Mouse (Mus musculus) heart, embryonic 15.5 days (tissue): Measurements from ENCODE around the gene Cldn12. TPM values are rescaled to one million over a fixed set of nuclear protein-coding genes. Genes with fewer than 3 reads are reported as not detected.
A peak's percentile ranks its signal among the peaks of the same experiment; 100 is the strongest.

Experiments
- ATAC-seq: fragments of 200-750 bp; cut with Nextera tagmentation; replicated peaks from 2 replicates; pipeline ENCODE4 v1.8.0; 2017; ENCODE audit warnings: low read depth, moderate TSS enrichment; ENCODE audit not compliant: insufficient number of reproducible peaks, insufficient read depth, low FRiP score
- H3K27ac ChIP-seq: fragments of 300-500 bp; sonication (generic); 2 replicates; pipeline ENCODE4 v1.5.1; 2015; ENCODE audit warnings: mild to moderate bottlenecking, inconsistent platforms
- H3K27me3 ChIP-seq: fragments of 300-500 bp; sonication (generic); 2 replicates; pipeline ENCODE4 v1.6.1; 2015; ENCODE audit warnings: inconsistent platforms
- H3K36me3 ChIP-seq: fragments of 300-500 bp; sonication (generic); 2 replicates; pipeline ENCODE4 v1.6.1; 2015; ENCODE audit warnings: mild to moderate bottlenecking, inconsistent platforms
- H3K4me1 ChIP-seq: fragments of 300-500 bp; sonication (generic); replicated peaks from 2 replicates; pipeline ENCODE4 v1.6.1; 2015; ENCODE audit warnings: inconsistent platforms
- H3K4me2 ChIP-seq: fragments of 300-500 bp; sonication (generic); 2 replicates; pipeline ENCODE4 v1.6.1; 2015; ENCODE audit warnings: inconsistent platforms, mild to moderate bottlenecking, moderate library complexity
- H3K4me3 ChIP-seq: fragments of 300-500 bp; sonication (generic); 2 replicates; pipeline ENCODE4 v1.5.1; 2015; ENCODE audit warnings: mild to moderate bottlenecking, inconsistent platforms
- H3K9ac ChIP-seq: fragments of 300-500 bp; sonication (generic); 2 replicates; pipeline ENCODE4 v1.6.1; 2015; ENCODE audit warnings: mild to moderate bottlenecking, inconsistent platforms
- H3K9me3 ChIP-seq: fragments of 300-500 bp; sonication (generic); replicated peaks from 2 replicates; pipeline ENCODE4 v1.6.1; 2016; ENCODE audit warnings: inconsistent platforms
- WGBS: fragments of 180-500 bp; shearing (Covaris S2); methylation state at CpG from one replicate; pipeline ENCODE4 v1.1.7; 2015; ENCODE audit warnings: mixed read lengths; 5-methylcytosine and 5-hydroxymethylcytosine counted together
- polyA plus RNA-seq: library from polyadenylated mRNA; unstranded; fragments of >200 nt; fragmentation: Nextera tagmentation; extraction: Ambion mirVana; gene quantifications from 2 replicates; pipeline ENCODE4 v1.2.1, GENCODE M21; 2015

Cldn12 gene
- polyA plus RNA-seq, 1 experiment from 2014 or later, result 9.9 TPM

GRCm38 (mm10) chr5:5515411-5515810, 653 bp upstream of the Cldn12 start:
- H3K4me2 ChIP-seq, result no peak overlapping the region
- peaks cover 12% of the 10 kb centered on the region for H3K4me1 ChIP-seq
- H3K27ac ChIP-seq, result no peak overlapping the region
- 75% methylated on average over 5 of the region's 5 CpGs for WGBS
- 0 out of 2 replicates have a peak, but pooled peaks cover 5% of the 10 kb centered on the region for H3K36me3 ChIP-seq
- no peaks in the 10 kb centered on the region for H3K9me3 ChIP-seq
- no peak overlapping the region for H3K4me3 ChIP-seq
- 0 out of 2 replicates have a peak, but pooled peaks cover 3% of the 10 kb centered on the region for H3K27me3 ChIP-seq
- H3K9ac ChIP-seq, result no peak overlapping the region
- no peak for ATAC-seq

GRCm38 (mm10) chr5:5511401-5511800, 3.4 kb downstream of the Cldn12 start:
- Histone ChIP-seq H3K36me3 (0 out of 2 replicates have a peak, but pooled peaks cover 9% of the 10 kb centered on the region), H3K4me3 (no peak overlapping the region), H3K9ac (no peak overlapping the region), H3K4me2 (no peak overlapping the region), H3K27me3 (no peaks in the 10 kb centered on the region), H3K4me1 (peaks cover 15% of the 10 kb centered on the region), H3K27ac (no peak overlapping the region), H3K9me3 (no peaks in the 10 kb centered on the region)
- 84% methylated on average over 3 of the region's 3 CpGs for WGBS
- ATAC-seq, result no peak

DNA sequence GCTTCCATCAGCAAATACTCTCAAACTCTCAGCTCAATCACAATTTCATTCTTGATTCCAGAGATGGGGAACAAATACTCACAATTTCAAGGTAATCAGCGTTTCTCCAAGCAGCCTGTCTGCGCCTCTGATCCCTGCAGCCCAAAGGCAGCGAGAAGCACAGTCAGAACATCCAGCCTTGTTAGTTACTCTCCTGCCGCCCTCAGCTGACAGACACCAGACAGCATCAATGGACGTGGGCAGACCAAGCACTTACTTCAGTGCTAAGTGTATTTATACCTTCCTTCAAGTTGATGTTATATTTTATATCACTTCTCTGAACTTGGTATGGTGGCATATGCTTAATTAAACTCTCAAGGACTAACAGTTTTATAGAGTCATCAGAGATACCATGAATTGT, 3.8 kb downstream of the Cldn12 start:
- 59% methylated on average over 5 of the region's 5 CpGs for WGBS
- no peak for ATAC-seq
- H3K9ac ChIP-seq, result no peak overlapping the region
- H3K27me3 ChIP-seq, result no peaks in the 10 kb centered on the region
- H3K27ac ChIP-seq, result no peak overlapping the region
- peaks cover 15% of the 10 kb centered on the region for H3K4me1 ChIP-seq
- H3K36me3 ChIP-seq, result 0 out of 2 replicates have a peak, but pooled peaks cover 9% of the 10 kb centered on the region
- H3K9me3 ChIP-seq, result no peaks in the 10 kb centered on the region
- H3K4me3 ChIP-seq, result no peak overlapping the region
- H3K4me2 ChIP-seq, result no peak overlapping the region

GRCm38 (mm10) chr5:5510304-5510887, 4.4 kb downstream of the Cldn12 start:
- no peak for ATAC-seq
- Histone ChIP-seq H3K4me3 (no peak overlapping the region), H3K4me2 (0 out of 2 replicates have a peak overlapping the region, but pooled peaks have one; percentile 25), H3K27ac (no peak overlapping the region), H3K27me3 (no peaks in the 10 kb centered on the region), H3K9ac (no peak overlapping the region), H3K36me3 (0 out of 2 replicates have a peak, but pooled peaks cover 9% of the 10 kb centered on the region), H3K9me3 (no peaks in the 10 kb centered on the region), H3K4me1 (peaks cover 15% of the 10 kb centered on the region)
- 57% methylated on average over 10 of the region's 10 CpGs for WGBS

DNA sequence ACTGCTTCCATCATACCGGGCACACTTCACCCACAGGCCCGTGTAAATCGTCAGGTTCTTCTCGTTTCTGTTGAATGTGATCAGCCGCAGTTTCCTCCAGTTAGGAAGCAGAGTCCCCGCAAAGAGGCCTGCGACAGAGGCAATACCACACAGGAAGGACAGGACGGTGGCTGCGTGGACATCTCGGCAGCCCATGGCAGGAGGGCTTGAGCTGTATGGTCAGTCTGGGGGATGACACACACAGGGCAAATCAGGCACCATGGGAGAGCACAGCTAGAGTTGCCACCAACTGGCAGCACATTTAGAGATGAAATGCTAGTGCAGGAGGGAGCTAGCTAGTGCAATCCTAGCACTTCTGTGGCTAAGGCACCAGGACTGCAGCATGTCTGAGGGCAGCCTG, 6.5 kb downstream of the Cldn12 start:
- no peaks in the 10 kb centered on the region for H3K27me3 ChIP-seq

GRCm38 (mm10) chr5:5507701-5508225, 7.0 kb downstream of the Cldn12 start:
- 54% methylated on average over 20 of the region's 20 CpGs for WGBS
- no peak for ATAC-seq
- Histone ChIP-seq H3K4me1 (peaks cover 9% of the 10 kb centered on the region; the same call in 1 of the 2 replicates), H3K4me2 (no peak overlapping the region), H3K36me3 (peaks cover 13% of the 10 kb centered on the region; the same call in 1 of the 2 replicates), H3K27ac (no peak overlapping the region), H3K4me3 (no peak overlapping the region), H3K27me3 (no peaks in the 10 kb centered on the region), H3K9me3 (no peaks in the 10 kb centered on the region), H3K9ac (no peak overlapping the region)

More for the DNA sequence above, 6.5 kb downstream of the Cldn12 start:
- no peak overlapping the region for H3K4me2 ChIP-seq
- peaks cover 13% of the 10 kb centered on the region; the same call in 1 of the 2 replicates for H3K36me3 ChIP-seq
- WGBS, result 87% methylated on average over 10 of the region's 10 CpGs
- no peak for ATAC-seq
- H3K4me3 ChIP-seq, result no peak overlapping the region
- H3K9ac ChIP-seq, result no peak overlapping the region
- no peak overlapping the region for H3K27ac ChIP-seq
- no peaks in the 10 kb centered on the region for H3K9me3 ChIP-seq
- H3K4me1 ChIP-seq, result peaks cover 9% of the 10 kb centered on the region; the same call in 1 of the 2 replicates

DNA sequence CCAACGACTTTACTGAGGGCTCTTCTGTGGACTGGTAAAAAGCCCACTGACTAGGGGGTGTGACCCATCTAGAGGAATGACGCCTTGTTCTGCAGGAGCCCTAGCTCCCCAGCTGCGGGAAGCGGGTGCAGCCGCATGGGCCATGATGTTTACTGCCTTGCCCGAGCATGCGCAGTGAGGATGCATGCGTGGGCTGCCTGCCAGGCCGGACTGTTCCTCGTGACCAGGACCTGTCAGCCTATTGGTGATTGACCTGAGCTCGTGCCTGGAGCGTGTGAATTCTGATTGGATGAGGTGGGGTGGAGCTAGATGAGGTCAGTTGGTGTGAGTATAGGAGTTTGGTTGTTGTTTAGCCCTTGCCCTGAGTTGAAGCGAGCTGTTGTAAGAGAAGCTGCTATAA, 10.3 kb downstream of the Cldn12 start:
- no peak for ATAC-seq
- no peak overlapping the region for H3K9ac ChIP-seq

GRCm38 (mm10) chr5:5503381-5503780, 11.4 kb downstream of the Cldn12 start:
- no peak overlapping the region for H3K4me2 ChIP-seq
- no peak overlapping the region for H3K4me3 ChIP-seq
- H3K27ac ChIP-seq, result no peak overlapping the region
- no peak overlapping the region for H3K9ac ChIP-seq
- no peak for ATAC-seq
- no peaks in the 10 kb centered on the region for H3K4me1 ChIP-seq
- H3K9me3 ChIP-seq, result no peaks in the 10 kb centered on the region
- no peaks in the 10 kb centered on the region for H3K27me3 ChIP-seq
- 74% methylated on average over 4 of the region's 4 CpGs for WGBS
- H3K36me3 ChIP-seq, result peaks cover 7% of the 10 kb centered on the region; the same call in 1 of the 2 replicates

More for the DNA sequence above, 10.3 kb downstream of the Cldn12 start:
- H3K4me2 ChIP-seq, result no peak overlapping the region
- H3K4me3 ChIP-seq, result no peak overlapping the region
- 87% methylated on average over 13 of the region's 13 CpGs for WGBS
- peaks cover 7% of the 10 kb centered on the region; the same call in 1 of the 2 replicates for H3K36me3 ChIP-seq
- H3K27me3 ChIP-seq, result no peaks in the 10 kb centered on the region
- H3K9me3 ChIP-seq, result no peaks in the 10 kb centered on the region
- H3K4me1 ChIP-seq, result no peaks in the 10 kb centered on the region
- no peak overlapping the region for H3K27ac ChIP-seq

DNA sequence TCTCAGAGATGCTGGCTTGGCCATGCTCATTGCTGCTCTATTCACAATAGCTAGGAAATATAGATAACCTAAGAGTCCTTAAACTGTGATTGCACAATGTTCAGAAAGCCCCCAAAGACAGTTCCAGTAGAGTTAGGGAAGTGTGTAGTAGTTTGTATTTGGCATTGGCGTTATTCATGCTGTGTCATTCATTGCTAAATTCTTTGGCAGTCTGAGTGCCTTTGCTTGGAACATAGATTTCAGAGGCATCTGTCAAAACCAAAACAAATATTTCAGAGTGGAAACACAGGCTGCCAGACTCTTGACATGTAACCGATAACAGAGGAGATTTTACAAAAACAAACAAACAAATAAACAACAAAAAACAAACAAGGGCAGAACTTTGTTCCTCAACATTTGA, 13.2 kb downstream of the Cldn12 start:
- Histone ChIP-seq H3K9ac (no peak overlapping the region), H3K9me3 (no peaks in the 10 kb centered on the region), H3K27me3 (no peaks in the 10 kb centered on the region), H3K4me1 (no peaks in the 10 kb centered on the region), H3K27ac (no peak overlapping the region), H3K4me3 (no peak overlapping the region), H3K4me2 (no peak overlapping the region), H3K36me3 (peaks cover 3% of the 10 kb centered on the region; the same call in 1 of the 2 replicates)
- ATAC-seq, result no peak
- 77% methylated on average over 2 of the region's 2 CpGs for WGBS

GRCm38 (mm10) chr5:5496393-5496792, 18.4 kb downstream of the Cldn12 start:
- no peaks in the 10 kb centered on the region for H3K36me3 ChIP-seq
- 49% methylated on average over 3 of the region's 3 CpGs for WGBS
- H3K27me3 ChIP-seq, result peaks cover 8% of the 10 kb centered on the region; the same call in 1 of the 2 replicates
- no peak overlapping the region for H3K27ac ChIP-seq
- H3K9ac ChIP-seq, result no peak overlapping the region
- ATAC-seq, result no peak
- no peak overlapping the region for H3K4me3 ChIP-seq
- H3K9me3 ChIP-seq, result no peaks in the 10 kb centered on the region
- H3K4me1 ChIP-seq, result no peaks in the 10 kb centered on the region
- H3K4me2 ChIP-seq, result no peak overlapping the region

DNA sequence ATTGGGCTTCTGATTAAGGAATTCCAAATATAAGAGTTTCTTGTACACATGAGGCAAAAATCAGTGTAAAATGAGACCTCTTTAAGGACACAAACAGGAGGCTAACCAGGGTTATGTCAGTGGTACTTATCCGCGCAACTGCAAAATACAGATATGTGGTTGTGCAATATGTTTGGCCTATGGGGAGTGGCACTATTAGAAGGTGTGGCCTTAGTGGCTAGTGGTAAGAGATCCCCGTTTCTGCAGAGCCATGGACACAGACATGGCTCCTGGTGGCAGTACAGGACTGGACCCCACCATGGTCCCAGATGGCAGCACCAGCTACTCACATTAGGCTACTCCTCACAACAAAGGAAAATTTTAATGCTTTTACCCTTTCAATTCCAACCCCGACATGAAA, 19.7 kb downstream of the Cldn12 start:
- peaks cover 8% of the 10 kb centered on the region; the same call in 1 of the 2 replicates for H3K27me3 ChIP-seq
- H3K4me3 ChIP-seq, result no peak overlapping the region
- no peak overlapping the region for H3K9ac ChIP-seq
- no peaks in the 10 kb centered on the region for H3K36me3 ChIP-seq
- no peak overlapping the region for H3K27ac ChIP-seq
- no peaks in the 10 kb centered on the region for H3K4me1 ChIP-seq
- no peak for ATAC-seq
- no peak overlapping the region for H3K4me2 ChIP-seq
- H3K9me3 ChIP-seq, result no peaks in the 10 kb centered on the region
- WGBS, result 74% methylated on average over 4 of the region's 4 CpGs
